Mouse (Mus musculus) spleen, adult 2 months (tissue): ENCODE results near the gene Lrrc47. TPM values are rescaled to one million over a fixed set of nuclear protein-coding genes. Genes with fewer than 3 reads are reported as not detected.

Source experiments
- DNase-seq, 2 experiments: peaks; one replicate each; pipeline versions ENCODE4 v3.0.0 to v3.0.0-alpha.2; 2012 to 2021; ENCODE audit warnings: low spot score in 2 of 2, low read depth in 1 of 2
- H3K27ac ChIP-seq: fragments of 200-500 bp; 2 replicates; pipeline ENCODE4 v1.5.1; 2012; ENCODE audit warnings: low read length, inconsistent platforms; ENCODE audit not compliant: insufficient read depth
- H3K27me3 ChIP-seq: fragments of 200-500 bp; 2 replicates; pipeline ENCODE4 v1.6.1; 2012; ENCODE audit warnings: mild to moderate bottlenecking, moderate library complexity, low read length, inconsistent platforms; ENCODE audit not compliant: control insufficient read depth, insufficient read depth
- H3K36me3 ChIP-seq: fragments of 200-500 bp; 2 replicates; pipeline ENCODE4 v1.6.1; 2012; ENCODE audit warnings: mild to moderate bottlenecking, low read length, inconsistent platforms; ENCODE audit not compliant: control insufficient read depth, insufficient read depth
- H3K4me1 ChIP-seq: fragments of 200-500 bp; 2 replicates; pipeline ENCODE4 v1.6.1; 2011; ENCODE audit warnings: inconsistent platforms; ENCODE audit not compliant: control insufficient read depth, insufficient read depth, insufficient read length
- H3K4me3 ChIP-seq: fragments of 200-500 bp; 2 replicates; pipeline ENCODE4 v1.5.1; 2011; ENCODE audit warnings: mild to moderate bottlenecking, inconsistent platforms; ENCODE audit not compliant: insufficient read depth, insufficient read length; ENCODE audit errors: extremely low read depth
- CTCF ChIP-seq: fragments of 200-500 bp; IDR thresholded peaks from 2 replicates; pipeline ENCODE4 v1.5.1; 2011; ENCODE audit warnings: mild to moderate bottlenecking, inconsistent platforms; ENCODE audit not compliant: insufficient read depth, insufficient read length, insufficient replicate concordance; ENCODE audit errors: extremely low read depth
- POLR2A ChIP-seq: fragments of 200-500 bp; IDR thresholded peaks from 2 replicates; pipeline ENCODE4 v1.6.1; 2011; ENCODE audit warnings: low read depth, low read length, inconsistent platforms
- WGBS: fragments of 180-500 bp; shearing (Covaris S2); methylation state at CpG from one replicate; pipeline ENCODE4 v1.1.7; 2018; 5-methylcytosine and 5-hydroxymethylcytosine counted together
- polyA plus RNA-seq: library from polyadenylated mRNA; depleted of rRNA; stranded (reverse); fragments of >200 nt; gene quantifications from 2 replicates; pipeline ENCODE4 v1.2.3, GENCODE M21; 2012

Lrrc47 gene
- polyA plus RNA-seq, 1 experiment: 47.2 TPM

DNA sequence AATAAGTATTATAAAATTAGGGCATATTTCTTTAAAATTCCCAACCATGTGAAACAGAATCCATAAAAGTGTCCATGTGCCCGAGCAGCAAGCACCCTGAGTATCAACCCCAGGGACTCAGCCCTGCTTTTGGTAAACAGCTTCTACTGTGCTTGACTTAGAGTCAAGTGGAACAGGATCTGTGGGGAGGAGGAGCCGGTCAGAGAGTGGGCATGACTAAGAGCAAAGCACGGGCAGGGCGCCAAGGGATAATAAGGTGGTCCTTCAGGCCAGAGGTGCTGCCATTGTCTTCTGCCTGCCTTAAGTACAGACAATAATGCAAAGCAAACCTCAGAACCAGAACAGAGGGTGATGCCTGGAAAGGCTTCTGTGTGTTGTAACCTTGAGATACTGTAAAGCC is 3.8 kb upstream of the Lrrc47 start:
- H3K4me1 ChIP-seq: peaks cover 8% of the 10 kb centered on the region
- H3K27ac ChIP-seq: no peak overlapping the region
- H3K36me3 ChIP-seq: 0 out of 2 replicates have a peak, but pooled peaks cover 4% of the 10 kb centered on the region
- no peaks in the 10 kb centered on the region; the same call in 1 of the 2 replicates for H3K27me3 ChIP-seq
- H3K4me3 ChIP-seq: no peak overlapping the region
- TF ChIP-seq POLR2A (no peak), CTCF (no peak)
- DNase-seq: no peak
- 77% methylated on average over 4 of the region's 4 CpGs for WGBS

DNA sequence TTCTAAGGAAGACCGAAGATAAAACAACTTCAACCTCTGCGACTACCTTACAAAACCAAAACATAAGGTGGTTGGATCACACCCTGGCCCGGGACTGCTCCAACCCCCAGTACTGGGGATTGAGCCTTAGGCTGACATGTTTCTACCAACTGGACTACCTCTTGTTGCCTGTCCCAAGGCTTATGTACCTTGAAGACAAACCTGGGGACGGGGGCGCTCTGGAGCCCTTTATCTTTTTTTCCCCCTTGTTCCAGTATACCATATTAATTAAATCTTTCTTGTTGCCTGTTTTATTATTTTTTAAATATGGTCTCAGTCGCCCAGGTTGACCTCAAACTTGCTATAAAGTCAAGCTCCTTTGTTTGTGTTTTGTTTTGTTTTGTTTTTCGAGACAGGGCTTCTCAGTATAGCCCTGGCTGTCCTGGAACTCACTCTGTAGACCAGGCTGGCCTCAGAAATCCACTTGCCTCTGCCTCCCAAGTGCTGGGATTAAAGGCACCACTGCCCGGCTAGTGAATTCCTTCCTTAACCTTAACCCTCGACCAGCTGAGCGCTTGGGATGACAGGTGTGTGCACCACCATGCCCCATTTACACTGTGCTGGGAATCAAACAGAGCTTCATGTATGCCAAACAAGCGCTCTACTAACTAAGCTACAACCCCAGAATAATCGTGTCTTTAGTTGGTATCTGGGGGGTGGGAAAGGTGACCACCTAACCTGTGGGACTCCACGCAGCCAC is 455 bp upstream of the Lrrc47 start:
- TF ChIP-seq POLR2A: no peak
- no peak for TF ChIP-seq CTCF
- Histone ChIP-seq H3K27ac (peak overlapping the region; percentile 56), H3K4me1 (peaks cover 18% of the 10 kb centered on the region), H3K4me3 (peak overlapping the region; percentile 93; the same call in 1 of the 2 replicates), H3K36me3 (peaks cover 8% of the 10 kb centered on the region), H3K27me3 (no peaks in the 10 kb centered on the region; the same call in 1 of the 2 replicates)
- DNase-seq: no peak
- 32% methylated on average over 13 of the region's 13 CpGs for WGBS

DNA sequence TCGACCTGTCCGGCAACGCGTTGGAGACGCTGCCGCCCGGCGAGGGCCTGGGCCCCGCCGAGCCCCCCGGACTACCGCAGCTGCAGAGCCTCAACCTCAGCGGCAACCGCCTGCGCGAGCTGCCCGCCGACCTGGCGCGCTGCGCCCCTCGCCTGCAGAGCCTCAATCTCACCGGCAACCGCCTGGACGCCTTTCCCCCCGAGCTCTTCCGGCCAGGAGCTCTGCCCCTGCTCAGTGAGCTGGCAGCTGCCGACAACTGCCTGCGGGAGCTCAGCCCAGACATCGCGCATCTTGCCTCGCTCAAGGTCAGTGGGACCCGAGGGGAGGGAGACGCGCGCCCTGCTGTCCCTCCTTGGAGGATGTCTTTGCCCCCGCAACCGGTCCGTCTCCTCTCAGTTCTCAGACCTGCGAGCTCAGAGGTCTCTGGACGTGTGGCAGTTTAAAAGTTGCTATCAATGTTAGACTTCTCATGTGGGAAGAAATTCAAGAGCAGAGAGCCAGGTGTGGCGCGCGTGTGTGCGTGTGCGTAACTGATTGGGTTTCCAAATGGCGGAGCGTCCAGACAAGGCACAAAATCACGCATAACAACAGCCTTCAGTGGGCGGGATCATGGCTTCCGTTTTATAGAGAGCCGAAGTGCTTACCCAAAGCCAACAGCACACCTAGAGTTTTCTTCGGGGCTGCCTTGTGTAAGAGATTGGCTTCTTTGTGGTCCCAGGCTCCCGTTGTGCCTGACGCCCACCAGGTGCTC is 776 bp downstream of the Lrrc47 start:
- H3K27ac ChIP-seq: no peak overlapping the region

DNA sequence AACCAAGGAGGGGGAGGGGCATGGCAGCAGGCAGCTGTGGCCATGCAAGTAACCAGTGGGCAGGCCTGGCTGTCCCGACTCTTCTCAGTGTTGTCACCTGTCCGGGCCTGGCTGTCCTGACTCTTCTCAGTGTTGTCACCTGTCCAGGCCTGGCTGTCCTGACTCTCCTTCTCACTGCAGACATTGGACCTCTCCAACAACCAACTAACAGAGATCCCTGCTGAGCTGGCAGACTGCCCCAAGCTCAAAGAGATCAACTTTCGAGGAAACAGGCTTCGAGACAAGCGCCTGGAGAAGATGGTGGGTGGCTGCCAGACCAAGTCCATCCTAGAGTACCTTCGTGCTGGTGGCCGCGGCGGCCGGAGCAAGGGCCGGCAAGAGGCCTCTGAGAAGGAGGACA is 3.9 kb downstream of the Lrrc47 start:
- peaks cover 18% of the 10 kb centered on the region for H3K4me1 ChIP-seq
- DNase-seq: no peak
- TF ChIP-seq POLR2A (no peak), CTCF (no peak)
- WGBS: 95% methylated on average over 11 of the region's 11 CpGs
- H3K27me3 ChIP-seq: no peaks in the 10 kb centered on the region; the same call in 1 of the 2 replicates
- H3K36me3 ChIP-seq: peaks cover 29% of the 10 kb centered on the region
- H3K27ac ChIP-seq: no peak overlapping the region
- H3K4me3 ChIP-seq: no peak overlapping the region

More for the DNA sequence above, 776 bp downstream of the Lrrc47 start:
- Histone ChIP-seq H3K4me3 (peak overlapping the region; percentile 93), H3K27me3 (no peaks in the 10 kb centered on the region; the same call in 1 of the 2 replicates), H3K36me3 (peaks cover 11% of the 10 kb centered on the region), H3K4me1 (peaks cover 18% of the 10 kb centered on the region)
- TF ChIP-seq CTCF: no peak
- TF ChIP-seq POLR2A: no peak
- DNase-seq: no peak
- 1% methylated on average over 55 of the region's 55 CpGs for WGBS

GRCm38 (mm10) chr4:154019571-154019970 is 8.0 kb downstream of the Lrrc47 start:
- peaks cover 36% of the 10 kb centered on the region for H3K36me3 ChIP-seq
- no peak overlapping the region for H3K27ac ChIP-seq
- WGBS: 50% methylated on average over 7 of the region's 7 CpGs
- peak in 1 of 2 experiments; percentile 34 for DNase-seq
- H3K27me3 ChIP-seq: no peaks in the 10 kb centered on the region
- H3K4me1 ChIP-seq: no peaks in the 10 kb centered on the region; the same call in 1 of the 2 replicates
- no peak overlapping the region for H3K4me3 ChIP-seq
- TF ChIP-seq CTCF: peak; percentile 64
- TF ChIP-seq POLR2A: no peak

- DNase-seq: no peak
- Histone ChIP-seq H3K36me3 (peaks cover 29% of the 10 kb centered on the region), H3K27me3 (peaks cover 2% of the 10 kb centered on the region; the same call in 1 of the 2 replicates), H3K4me3 (no peak overlapping the region), H3K27ac (no peak overlapping the region), H3K4me1 (no peaks in the 10 kb centered on the region; the same call in none of the 2 replicates)
- TF ChIP-seq POLR2A (no peak), CTCF (no peak)
- WGBS: 94% methylated on average over 9 of the region's 9 CpGs
These were observed 9.9 kb downstream of the Lrrc47 start for GRCm38 (mm10) chr4:154021432-154021831.
